Mouse (Mus musculus): ENCODE results near the gene Srp54b.
"Not testable (repeated sequence)": the region's sequence is repeated elsewhere in the genome, so short reads cannot be mapped to it uniquely, and the experiment has no call there.

The Srp54b gene

GRCm38 (mm10) chr12:55154559-55155448 lies at the start of gene Srp54b:
Srp54b (plus strand) TSS chr12:55155104.
- not testable (repeated sequence) for DNase-seq

- DNase-seq: not testable (repeated sequence)
Observed at GRCm38 (mm10) chr12:55112616-55113015, 42.3 kb upstream of the Srp54b start.

GRCm38 (mm10) chr12:55124242-55124641 lies 30.7 kb upstream of the Srp54b start, which contains the start of gene Fam177a:
Fam177a (plus strand) TSS chr12:55124469.
- DNase-seq: not testable (repeated sequence)

GRCm38 (mm10) chr12:55124731-55125130 lies 30.2 kb upstream of the Srp54b start:
- DNase-seq: not testable (repeated sequence)

- DNase-seq: not testable (repeated sequence)
Observed at GRCm38 (mm10) chr12:55135540-55135939, 19.4 kb upstream of the Srp54b start.

GRCm38 (mm10) chr12:55137859-55138258 lies 17.0 kb upstream of the Srp54b start:
- DNase-seq: not testable (repeated sequence)

GRCm38 (mm10) chr12:55155449-55155783 lies 512 bp downstream of the Srp54b start:
- DNase-seq: not testable (repeated sequence)

- not testable (repeated sequence) for DNase-seq
Observed at GRCm38 (mm10) chr12:55167034-55167557, 12.2 kb downstream of the Srp54b start.

GRCm38 (mm10) chr12:55187686-55188085 lies 32.8 kb downstream of the Srp54b start:
- DNase-seq: not testable (repeated sequence)

- DNase-seq: not testable (repeated sequence)
Observed at GRCm38 (mm10) chr12:55189127-55189526, 34.2 kb downstream of the Srp54b start.

GRCm38 (mm10) chr12:55199306-55199705 lies 44.4 kb downstream of the Srp54b start, which contains the start of gene 1700047I17Rik2:
1700047I17Rik2 (plus strand) TSS chr12:55199592.
- not testable (repeated sequence) for DNase-seq

- not testable (repeated sequence) for DNase-seq
Observed at GRCm38 (mm10) chr12:55199799-55200198, 44.9 kb downstream of the Srp54b start.

- DNase-seq: not testable (repeated sequence)
Observed at GRCm38 (mm10) chr12:55212944-55213343, 58.0 kb downstream of the Srp54b start.

GRCm38 (mm10) chr12:55229626-55230519 lies 75.0 kb downstream of the Srp54b start, which contains the start of gene Srp54c:
Srp54c (plus strand) TSS chr12:55230168.
- not testable (repeated sequence) for DNase-seq

GRCm38 (mm10) chr12:55230520-55230861 lies 75.6 kb downstream of the Srp54b start:
- not testable (repeated sequence) for DNase-seq
